Mouse (Mus musculus): ENCODE measurements at regions not wholly inside any gene's neighbourhood (a gene's known extent, or its start where the extent isn't known, plus 50 kb on each side); places are given as distances from the start of the nearest gene placed in this dataset.

DNA sequence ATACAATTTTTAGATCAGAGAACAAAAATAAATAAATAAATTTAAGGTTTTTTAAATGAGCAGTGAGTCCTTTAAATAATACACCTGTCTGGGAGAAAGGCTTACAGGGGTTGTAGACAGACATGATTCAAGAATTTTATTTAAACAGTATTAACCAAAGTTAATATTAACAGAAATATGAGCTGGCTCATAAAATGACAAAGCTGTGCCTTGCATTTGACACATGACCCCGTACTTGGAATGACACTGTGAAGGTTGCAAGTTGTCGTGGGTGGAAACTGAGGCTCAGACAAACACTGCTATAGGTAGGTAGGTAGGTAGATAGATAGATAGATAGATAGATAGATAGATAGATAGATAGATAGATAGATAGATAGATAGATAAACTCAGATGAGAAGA lies 206.6 kb downstream of the 3110018I06Rik start:
- 79% methylated on average over 2 of the region's 2 CpGs for WGBS
- no peak overlapping the region for H3K4me3 ChIP-seq (replicated peaks; ENCODE audit: low read depth, low read length)
- H3K27me3 ChIP-seq (ENCODE audit: insufficient read depth, low read length) = no peaks in the 10 kb centered on the region
- TF ChIP-seq CTCF (IDR thresholded peaks at IDR 0.05; ENCODE audit: low read depth) = no peak
- no peak for ATAC-seq (replicated peaks; ENCODE audit: low FRiP score, low read depth)
- no peak overlapping the region for H3K4me2 ChIP-seq (ENCODE audit: low read length)
- H3K9me3 ChIP-seq (replicated peaks; ENCODE audit: low read length) = no peaks in the 10 kb centered on the region
- no peak overlapping the region for H3K9ac ChIP-seq (ENCODE audit: low read depth, low read length)
- no peaks in the 10 kb centered on the region; the same call in 1 of the 2 replicates for H3K4me1 ChIP-seq (replicated peaks; ENCODE audit: insufficient read depth, low read length)
- no peaks in the 10 kb centered on the region for H3K36me3 ChIP-seq (ENCODE audit: insufficient read depth, low read length)
- no peak overlapping the region for H3K27ac ChIP-seq
- no peak for DNase-seq (ENCODE audit: low spot score)

DNA sequence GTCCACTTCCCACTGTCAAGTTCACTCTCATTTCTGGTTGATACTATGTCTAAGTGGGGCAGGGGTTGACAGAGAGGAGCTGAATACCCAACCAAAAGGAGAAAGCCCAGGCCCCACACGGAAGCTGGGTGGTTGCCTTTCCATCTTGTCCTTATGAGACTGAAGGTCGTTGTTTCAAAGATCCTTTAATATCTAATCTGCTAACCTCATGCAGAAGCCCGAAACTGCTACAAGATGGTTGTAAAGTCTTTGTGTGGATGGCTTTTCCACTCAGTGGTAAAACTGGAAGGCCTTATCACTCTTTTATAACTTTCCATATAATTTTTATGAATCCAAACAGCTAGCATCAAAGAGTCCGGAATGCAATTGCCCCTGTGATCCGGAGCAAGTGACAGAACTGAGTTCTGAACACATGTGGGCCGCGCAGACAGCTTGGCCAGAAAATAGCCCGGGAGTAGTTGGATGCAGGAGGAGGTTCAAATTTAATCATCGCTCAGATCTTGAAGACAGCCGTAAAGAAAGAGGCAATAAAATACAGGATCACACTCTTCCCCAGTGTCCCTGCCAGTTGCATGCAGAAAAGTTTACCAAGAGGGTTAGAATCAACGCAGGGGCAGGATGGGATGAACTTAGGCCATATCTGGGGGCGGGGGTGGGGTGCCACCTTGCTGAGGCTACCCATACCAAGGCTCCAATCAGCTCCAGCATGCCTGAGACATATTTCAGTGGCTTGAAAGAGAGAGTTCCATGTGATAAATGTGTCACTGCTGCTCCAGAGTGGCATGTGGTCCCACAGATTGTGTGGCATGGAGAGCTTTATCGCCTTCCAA lies 207.2 kb downstream of the 3110018I06Rik start:
- no peak overlapping the region for H3K4me2 ChIP-seq (ENCODE audit: low read length)
- no peak overlapping the region for H3K27ac ChIP-seq
- 66% methylated on average over 13 of the region's 13 CpGs for WGBS
- H3K36me3 ChIP-seq (ENCODE audit: insufficient read depth, low read length) = no peaks in the 10 kb centered on the region
- no peak overlapping the region for H3K9ac ChIP-seq (ENCODE audit: low read depth, low read length)
- no peaks in the 10 kb centered on the region for H3K9me3 ChIP-seq (replicated peaks; ENCODE audit: low read length)
- ATAC-seq (replicated peaks; ENCODE audit: low FRiP score, low read depth) (no peak), DNase-seq (ENCODE audit: low spot score) (no peak)
- H3K27me3 ChIP-seq (ENCODE audit: insufficient read depth, low read length) = no peaks in the 10 kb centered on the region
- no peak for TF ChIP-seq CTCF (IDR thresholded peaks at IDR 0.05; ENCODE audit: low read depth)
- no peak overlapping the region for H3K4me3 ChIP-seq (replicated peaks; ENCODE audit: low read depth, low read length)
- H3K4me1 ChIP-seq (replicated peaks; ENCODE audit: insufficient read depth, low read length) = no peaks in the 10 kb centered on the region; the same call in 1 of the 2 replicates

DNA sequence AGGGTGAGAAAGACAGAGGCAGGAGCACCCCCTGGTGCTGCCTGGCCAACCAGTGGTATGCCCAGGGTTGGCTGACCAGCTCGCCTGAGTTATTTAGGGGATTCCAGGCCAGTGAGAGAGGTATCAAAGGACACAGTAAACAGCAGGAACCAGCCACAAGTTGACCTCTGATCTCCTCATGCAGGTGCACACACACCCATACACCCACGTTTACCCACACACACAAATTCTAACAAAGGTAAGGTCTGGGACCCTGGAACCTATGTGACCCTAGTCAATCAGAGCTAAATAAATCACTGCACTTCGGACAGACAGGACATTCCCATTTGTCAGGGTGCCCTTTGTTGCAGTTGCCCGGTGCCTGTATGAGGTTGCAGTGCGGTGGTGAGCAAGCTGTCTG lies 211.9 kb downstream of the 3110018I06Rik start:
- H3K27me3 ChIP-seq (ENCODE audit: insufficient read depth, low read length) = no peaks in the 10 kb centered on the region
- ATAC-seq (replicated peaks; ENCODE audit: low FRiP score, low read depth) (no peak), DNase-seq (ENCODE audit: low spot score) (peak; percentile 26)
- no peaks in the 10 kb centered on the region for H3K36me3 ChIP-seq (ENCODE audit: insufficient read depth, low read length)
- no peak overlapping the region for H3K4me3 ChIP-seq (replicated peaks; ENCODE audit: low read depth, low read length)
- peak; percentile 27; the same call in 1 of the 2 replicates for TF ChIP-seq CTCF (IDR thresholded peaks at IDR 0.05; ENCODE audit: low read depth)
- 36% methylated on average over 5 of the region's 5 CpGs for WGBS
- no peaks in the 10 kb centered on the region for H3K9me3 ChIP-seq (replicated peaks; ENCODE audit: low read length)
- H3K4me1 ChIP-seq (replicated peaks; ENCODE audit: insufficient read depth, low read length) = no peaks in the 10 kb centered on the region; the same call in 1 of the 2 replicates
- H3K9ac ChIP-seq (ENCODE audit: low read depth, low read length) = no peak overlapping the region
- H3K4me2 ChIP-seq (ENCODE audit: low read length) = no peak overlapping the region
- H3K27ac ChIP-seq = no peak overlapping the region

DNA sequence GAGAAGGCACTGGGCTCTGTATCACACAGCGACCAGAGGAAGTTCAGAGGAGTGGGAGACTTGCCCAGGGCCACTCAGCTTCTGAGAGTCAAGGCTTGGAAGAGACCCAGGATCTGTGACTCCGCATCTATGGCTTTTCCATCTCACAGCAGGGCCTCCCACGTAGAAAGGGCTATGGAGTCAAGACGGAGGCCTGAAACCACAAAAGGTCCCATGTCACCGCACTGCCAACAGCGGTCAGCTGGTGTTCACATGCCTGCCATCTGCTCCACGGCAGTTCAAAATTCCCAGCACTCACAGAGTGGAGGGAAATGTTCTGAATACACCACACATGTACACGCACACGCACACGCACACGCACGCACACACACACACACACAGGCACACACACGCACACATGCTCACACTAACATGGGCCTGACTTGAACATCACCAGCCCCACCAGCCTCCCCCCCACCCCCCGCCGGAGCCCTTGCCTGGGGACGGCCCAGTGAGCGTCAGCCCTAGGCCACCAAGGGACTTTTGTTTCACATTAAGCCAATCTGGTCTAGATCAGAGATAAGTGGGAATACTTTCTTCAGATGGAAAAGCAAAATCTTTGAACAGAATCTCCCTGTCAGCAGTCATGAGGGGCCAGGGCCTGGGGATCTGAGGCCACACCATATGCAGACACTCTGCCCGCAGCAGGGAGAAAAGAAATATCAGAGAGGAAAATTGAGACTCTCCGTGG lies 212.6 kb downstream of the 3110018I06Rik start:
- ATAC-seq (replicated peaks; ENCODE audit: low FRiP score, low read depth) (no peak), DNase-seq (ENCODE audit: low spot score) (no peak)
- WGBS = 71% methylated on average over 19 of the region's 19 CpGs
- TF ChIP-seq CTCF (IDR thresholded peaks at IDR 0.05; ENCODE audit: low read depth) = no peak
- H3K9ac ChIP-seq (ENCODE audit: low read depth, low read length) = no peak overlapping the region
- H3K27ac ChIP-seq = no peak overlapping the region
- no peaks in the 10 kb centered on the region for H3K9me3 ChIP-seq (replicated peaks; ENCODE audit: low read length)
- H3K27me3 ChIP-seq (ENCODE audit: insufficient read depth, low read length) = no peaks in the 10 kb centered on the region
- H3K4me3 ChIP-seq (replicated peaks; ENCODE audit: low read depth, low read length) = no peak overlapping the region
- no peaks in the 10 kb centered on the region; the same call in 1 of the 2 replicates for H3K4me1 ChIP-seq (replicated peaks; ENCODE audit: insufficient read depth, low read length)
- no peak overlapping the region for H3K4me2 ChIP-seq (ENCODE audit: low read length)
- no peaks in the 10 kb centered on the region for H3K36me3 ChIP-seq (ENCODE audit: insufficient read depth, low read length)

- Histone ChIP-seq H3K4me2 (ENCODE audit: low read length) (no peak overlapping the region), H3K27ac (no peak overlapping the region), H3K9ac (ENCODE audit: low read depth, low read length) (no peak overlapping the region), H3K9me3 (replicated peaks; ENCODE audit: low read length) (no peaks in the 10 kb centered on the region), H3K4me3 (replicated peaks; ENCODE audit: low read depth, low read length) (no peak overlapping the region), H3K36me3 (ENCODE audit: insufficient read depth, low read length) (no peaks in the 10 kb centered on the region), H3K27me3 (ENCODE audit: insufficient read depth, low read length) (no peaks in the 10 kb centered on the region), H3K4me1 (replicated peaks; ENCODE audit: insufficient read depth, low read length) (no peaks in the 10 kb centered on the region)
- no peak for DNase-seq (ENCODE audit: low spot score)
- no peak for TF ChIP-seq CTCF (IDR thresholded peaks at IDR 0.05; ENCODE audit: low read depth)
- WGBS = 73% methylated on average over 6 of the region's 6 CpGs
- ATAC-seq (replicated peaks; ENCODE audit: low FRiP score, low read depth) = no peak
Measured at GRCm38 (mm10) chr12:107708812-107709211, 220.4 kb downstream of the 3110018I06Rik start.

DNA sequence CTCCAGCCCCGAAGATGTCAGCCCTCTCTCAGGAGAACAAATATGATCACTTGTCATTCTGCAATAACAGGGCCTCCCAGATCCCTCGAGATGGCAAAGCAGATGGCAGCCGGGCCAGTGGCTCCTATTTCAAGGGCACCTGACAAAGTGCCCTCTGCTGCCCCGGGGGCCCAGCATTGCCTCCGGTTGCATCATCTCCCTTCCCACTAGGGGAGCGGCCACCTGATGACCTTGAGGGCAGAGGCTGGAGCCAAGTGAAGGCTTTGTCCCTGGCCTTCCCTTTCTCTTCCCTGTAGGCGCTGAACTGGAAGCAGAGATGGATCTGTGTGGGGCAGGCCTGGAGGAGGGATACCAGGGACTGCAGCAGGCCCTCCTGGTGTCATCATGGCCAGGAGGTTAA lies 222.6 kb downstream of the 3110018I06Rik start:
- H3K4me3 ChIP-seq (replicated peaks; ENCODE audit: low read depth, low read length) = no peak overlapping the region
- H3K9me3 ChIP-seq (replicated peaks; ENCODE audit: low read length) = no peaks in the 10 kb centered on the region
- no peaks in the 10 kb centered on the region for H3K36me3 ChIP-seq (ENCODE audit: insufficient read depth, low read length)
- H3K27ac ChIP-seq = no peak overlapping the region
- no peaks in the 10 kb centered on the region for H3K4me1 ChIP-seq (replicated peaks; ENCODE audit: insufficient read depth, low read length)
- H3K9ac ChIP-seq (ENCODE audit: low read depth, low read length) = no peak overlapping the region
- no peak for TF ChIP-seq CTCF (IDR thresholded peaks at IDR 0.05; ENCODE audit: low read depth)
- no peak for DNase-seq (ENCODE audit: low spot score)
- 27% methylated on average over 7 of the region's 7 CpGs for WGBS
- no peak for ATAC-seq (replicated peaks; ENCODE audit: low FRiP score, low read depth)
- H3K4me2 ChIP-seq (ENCODE audit: low read length) = no peak overlapping the region
- H3K27me3 ChIP-seq (ENCODE audit: insufficient read depth, low read length) = no peaks in the 10 kb centered on the region

All from kidney, postnatal 0 days (tissue).